Mouse (Mus musculus): ENCODE results near the gene Fam171a2.

Gene Fam171a2

DNA sequence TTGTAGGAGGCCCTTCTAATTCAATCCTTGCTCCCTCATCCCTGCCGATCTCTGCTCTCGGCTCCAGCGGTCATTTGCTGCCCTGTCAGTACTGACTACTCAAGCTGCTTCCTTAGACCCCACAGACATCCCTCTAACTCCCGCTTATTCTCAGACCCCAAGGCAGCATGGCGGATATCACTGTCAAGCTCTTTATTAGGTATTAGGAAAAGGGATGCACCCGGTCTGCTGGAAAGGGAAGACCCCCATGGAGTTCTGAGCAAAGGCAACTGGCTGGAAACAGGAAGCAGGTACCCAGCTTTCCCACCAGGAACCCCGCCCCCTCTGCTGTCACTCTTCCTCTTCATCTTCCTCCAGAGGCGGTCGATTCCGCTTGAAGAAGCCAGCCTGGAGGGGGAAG is 5.6 kb upstream of the Fam171a2 start:
- DNase-seq = no peak

DNA sequence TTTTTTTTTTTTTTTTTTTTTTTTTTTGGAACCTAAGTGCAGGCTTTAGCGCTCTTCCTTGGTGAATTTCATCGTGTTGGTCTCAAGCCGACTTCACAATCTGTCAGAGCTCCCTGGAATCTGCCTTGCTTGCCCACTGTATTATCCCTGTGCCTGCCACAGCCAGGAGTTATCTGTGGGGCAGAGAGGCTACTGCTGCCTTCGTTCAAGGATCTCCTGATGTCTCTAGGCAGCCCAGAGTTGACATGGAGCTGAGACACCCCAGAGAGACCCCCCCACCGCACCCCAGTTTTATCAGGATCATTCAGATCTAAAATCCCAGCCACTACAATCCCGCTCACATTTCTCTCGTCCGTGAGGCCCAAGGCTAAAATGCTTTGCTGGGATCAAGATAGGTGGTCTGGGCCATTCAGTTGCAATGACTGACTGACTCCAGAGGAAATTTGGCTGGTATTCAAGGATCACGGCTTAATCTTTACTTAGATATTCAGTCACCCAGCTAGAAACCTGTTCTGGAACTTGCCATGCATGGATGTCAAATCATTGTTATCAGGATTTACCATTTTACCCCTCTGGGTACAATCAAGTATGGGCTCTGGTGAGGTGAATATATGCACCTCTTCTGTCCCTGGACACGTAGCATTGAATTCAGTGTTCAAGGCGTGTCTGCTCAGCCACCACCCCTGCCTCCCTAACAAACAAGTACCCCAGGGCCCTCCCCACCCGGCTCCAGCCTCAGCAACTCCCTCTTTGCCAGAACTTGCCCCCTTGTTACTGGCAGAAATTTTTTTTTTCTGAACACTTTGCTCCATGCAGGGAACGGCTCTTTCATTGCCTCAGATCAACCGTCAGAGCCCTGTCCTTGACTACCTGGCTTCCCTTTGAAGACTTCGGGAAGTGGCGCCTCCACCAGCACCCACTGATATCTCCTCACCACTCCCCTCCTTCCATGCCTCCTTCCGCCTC is 1.8 kb upstream of the Fam171a2 start:
- no peak for DNase-seq

- no peak for DNase-seq
These were observed 845 bp upstream of the Fam171a2 start for GRCm38 (mm10) chr11:102448327-102448726.

- no peak for DNase-seq
These were observed 661 bp downstream of the Fam171a2 start for GRCm38 (mm10) chr11:102446581-102447461.

GRCm38 (mm10) chr11:102445891-102446361 is 1.6 kb downstream of the Fam171a2 start:
- no peak for DNase-seq

DNA sequence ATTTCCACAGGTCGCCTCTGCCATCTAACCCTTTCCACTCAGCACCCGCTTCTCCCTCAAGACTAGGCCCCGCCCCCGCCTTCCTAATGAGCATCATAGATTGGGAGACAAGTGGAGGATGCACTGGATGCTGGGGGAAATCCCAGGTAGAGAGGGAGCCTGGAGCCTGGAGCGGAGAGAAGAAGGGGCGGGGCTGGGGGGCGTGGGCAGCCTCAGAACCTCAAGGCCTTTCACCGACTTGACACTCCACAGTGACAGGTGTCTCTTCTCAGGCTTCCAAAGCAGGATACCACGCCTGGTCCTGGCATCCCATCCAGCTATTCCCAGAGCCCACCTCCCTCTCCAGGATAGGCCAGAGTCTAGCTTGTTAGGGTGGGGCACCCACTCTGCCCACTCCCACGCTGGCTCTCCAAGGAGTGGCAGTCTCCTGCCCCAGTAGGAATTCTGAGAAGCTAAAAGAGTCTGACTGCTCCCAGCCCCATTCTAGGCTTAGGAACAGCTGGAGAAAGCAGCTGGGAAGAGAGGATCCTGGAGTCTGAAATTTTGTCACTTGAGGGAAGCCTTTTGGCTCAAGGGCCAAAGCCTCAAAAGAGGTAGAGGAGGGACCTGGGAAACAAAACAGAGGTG is 2.1 kb downstream of the Fam171a2 start:
- no peak for DNase-seq

- DNase-seq = no peak
These were observed 2.7 kb downstream of the Fam171a2 start for GRCm38 (mm10) chr11:102444781-102445180.

- DNase-seq = no peak
These were observed 3.2 kb downstream of the Fam171a2 start for GRCm38 (mm10) chr11:102444321-102444720.

GRCm38 (mm10) chr11:102443740-102444139 is 3.7 kb downstream of the Fam171a2 start:
- DNase-seq = no peak

DNA sequence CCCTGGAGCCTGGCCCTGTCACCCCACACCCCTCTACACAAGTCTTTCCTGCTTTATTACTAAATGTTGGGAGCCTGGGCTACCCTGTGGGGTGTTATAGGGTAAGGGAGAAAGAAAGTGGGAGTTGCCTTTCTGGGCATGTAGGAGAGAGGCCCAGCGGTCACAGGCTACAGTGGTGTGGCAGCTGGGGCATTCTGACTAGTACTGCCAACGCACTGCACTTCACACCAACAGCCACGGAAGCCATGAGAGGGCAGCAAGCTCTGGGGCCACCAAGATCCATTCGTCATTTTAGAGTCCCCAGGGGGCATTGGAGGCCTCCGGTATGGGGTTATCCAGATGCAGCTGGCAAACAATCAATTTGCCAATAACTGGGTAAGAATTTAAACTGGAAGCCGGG is 5.4 kb downstream of the Fam171a2 start:
- DNase-seq = no peak

DNA sequence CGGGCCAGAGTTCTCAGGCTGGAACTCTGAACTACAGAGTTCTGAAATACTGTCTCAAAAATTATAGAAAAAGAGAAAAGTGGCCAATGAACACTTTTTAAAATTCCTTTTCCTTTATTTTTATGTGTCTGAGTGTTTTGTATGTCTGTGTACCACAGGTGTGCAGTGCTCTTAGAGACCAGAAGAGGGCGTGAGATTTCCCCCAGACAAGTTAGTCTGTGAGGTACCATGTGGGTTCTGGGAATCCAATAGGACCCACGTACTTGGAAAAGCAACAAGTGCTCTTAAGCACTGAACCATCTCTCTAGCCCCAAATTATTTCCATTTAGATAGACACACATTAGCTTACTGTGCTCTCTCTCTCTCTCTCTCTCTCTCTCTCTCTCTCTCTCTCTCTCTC is 6.0 kb downstream of the Fam171a2 start:
- no peak for DNase-seq

GRCm38 (mm10) chr11:102440255-102440654 is 7.2 kb downstream of the Fam171a2 start:
- no peak for DNase-seq

DNA sequence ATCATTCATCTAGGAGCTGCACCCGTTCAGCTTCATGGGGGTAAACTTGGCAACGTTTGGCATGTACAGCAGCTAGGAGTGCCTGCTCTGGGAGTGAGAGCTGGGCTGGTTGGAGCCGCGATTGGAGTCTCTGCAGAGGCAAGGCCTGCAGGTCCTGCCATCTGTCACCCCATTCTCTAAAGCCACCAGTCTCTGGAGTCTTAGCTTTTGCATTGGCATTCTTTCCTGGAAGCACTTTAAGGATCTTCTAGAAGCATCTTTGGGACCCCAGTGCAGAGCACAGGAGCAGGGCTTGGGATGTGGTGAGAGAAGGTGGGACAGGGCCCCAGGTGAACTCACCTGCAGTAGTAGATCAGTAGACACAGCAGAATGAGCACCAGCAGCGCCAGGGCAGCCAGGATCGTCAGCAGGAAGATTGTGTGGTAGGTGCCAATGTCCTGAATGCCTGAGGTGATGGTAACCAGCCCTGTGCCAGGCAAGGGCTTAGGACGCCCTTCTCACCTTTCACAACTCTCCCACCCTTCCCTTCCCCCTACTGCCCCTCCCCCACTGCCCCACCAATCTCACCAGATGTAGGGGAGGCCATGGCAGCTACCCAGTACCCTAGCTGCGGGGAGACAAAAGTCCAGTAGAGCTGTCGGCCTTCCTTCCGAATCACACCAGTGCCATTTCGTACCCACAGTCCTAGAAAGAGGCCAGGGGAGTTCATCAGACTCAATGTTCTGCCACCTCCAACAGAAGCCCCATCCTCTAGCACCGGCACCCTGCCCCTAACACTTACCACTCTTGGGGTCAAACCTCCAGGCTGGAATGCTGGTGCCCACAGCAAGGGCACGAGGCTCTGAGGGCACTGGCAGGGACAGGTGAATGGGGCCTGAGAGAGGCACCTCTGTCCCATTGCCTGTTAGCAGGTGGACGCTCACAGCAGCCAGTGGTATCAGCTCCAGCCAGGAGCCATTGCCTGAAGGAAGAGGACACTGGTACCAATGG is 8.1 kb downstream of the Fam171a2 start:
- DNase-seq = no peak

GRCm38 (mm10) chr11:102438212-102439092 is 9.0 kb downstream of the Fam171a2 start:
- peak; percentile 82 for DNase-seq

GRCm38 (mm10) chr11:102437120-102438061 is 10.1 kb downstream of the Fam171a2 start:
- DNase-seq = peak; percentile 54

- DNase-seq = no peak
These were observed 11.1 kb downstream of the Fam171a2 start for GRCm38 (mm10) chr11:102436471-102436790.

DNA sequence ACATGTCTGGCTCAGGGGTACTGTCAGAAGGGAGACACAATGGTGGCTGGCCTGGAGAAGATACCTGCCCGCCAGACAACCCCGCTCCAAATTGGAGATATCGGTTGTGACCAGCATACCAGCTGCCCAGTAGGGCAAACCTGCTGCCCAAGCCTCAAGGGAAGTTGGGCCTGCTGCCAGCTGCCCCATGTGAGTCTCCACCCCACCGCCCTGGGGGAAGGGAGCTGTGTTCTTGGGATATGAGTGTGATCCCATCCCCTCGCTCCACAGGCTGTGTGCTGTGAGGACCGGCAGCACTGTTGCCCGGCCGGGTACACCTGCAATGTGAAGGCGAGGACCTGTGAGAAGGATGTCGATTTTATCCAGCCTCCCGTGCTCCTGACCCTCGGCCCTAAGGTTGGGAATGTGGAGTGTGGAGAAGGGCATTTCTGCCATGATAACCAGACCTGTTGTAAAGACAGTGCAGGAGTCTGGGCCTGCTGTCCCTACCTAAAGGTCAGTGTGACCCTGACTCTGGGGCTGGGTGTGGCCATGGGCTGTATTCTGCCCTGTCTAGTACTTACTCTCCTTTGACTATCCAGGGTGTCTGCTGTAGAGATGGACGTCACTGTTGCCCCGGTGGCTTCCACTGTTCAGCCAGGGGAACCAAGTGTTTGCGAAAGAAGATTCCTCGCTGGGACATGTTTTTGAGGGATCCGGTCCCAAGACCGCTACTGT is 11.6 kb downstream of the Fam171a2 start:
- DNase-seq = no peak

- no peak for DNase-seq
These were observed 12.4 kb downstream of the Fam171a2 start for GRCm38 (mm10) chr11:102434816-102435705.
